Mouse (Mus musculus) embryonic facial prominence, embryonic 13.5 days (tissue): ENCODE results near the gene Spop. TPM values are rescaled to one million over a fixed set of nuclear protein-coding genes. Genes with fewer than 3 reads are reported as not detected.
A peak's percentile ranks its signal among the peaks of the same experiment; 100 is the strongest.

Experiments used
- ATAC-seq: fragments of 200-750 bp; cut with Nextera tagmentation; 2 replicates; pipeline ENCODE4 v1.8.0; 2017; ENCODE audit warnings: low read depth; ENCODE audit not compliant: insufficient number of reproducible peaks, insufficient read depth, low FRiP score, low TSS enrichment
- H3K27ac ChIP-seq: fragments of 300-500 bp; sonication (generic); 2 replicates; pipeline ENCODE4 v1.5.1; 2015; ENCODE audit warnings: moderate library complexity, mild to moderate bottlenecking, inconsistent platforms
- H3K27me3 ChIP-seq: fragments of 300-500 bp; sonication (generic); 2 replicates; pipeline ENCODE4 v1.6.1; 2015; ENCODE audit warnings: mild to moderate bottlenecking, inconsistent platforms
- H3K36me3 ChIP-seq: fragments of 300-500 bp; sonication (generic); 2 replicates; pipeline ENCODE4 v1.6.1; 2015; ENCODE audit warnings: mild to moderate bottlenecking, inconsistent platforms
- H3K4me1 ChIP-seq: fragments of 300-500 bp; sonication (generic); 2 replicates; pipeline ENCODE4 v1.6.1; 2015; ENCODE audit warnings: inconsistent platforms
- H3K4me2 ChIP-seq: fragments of 300-500 bp; sonication (generic); 2 replicates; pipeline ENCODE4 v1.6.1; 2015; ENCODE audit warnings: moderate library complexity, mild to moderate bottlenecking, inconsistent platforms
- H3K4me3 ChIP-seq: fragments of 300-500 bp; sonication (generic); 2 replicates; pipeline ENCODE4 v1.5.1; 2015; ENCODE audit warnings: mild to moderate bottlenecking, inconsistent platforms
- H3K9ac ChIP-seq: fragments of 300-500 bp; sonication (generic); 2 replicates; pipeline ENCODE4 v1.6.1; 2015; ENCODE audit warnings: mild to moderate bottlenecking, inconsistent platforms
- H3K9me3 ChIP-seq: fragments of 300-500 bp; sonication (generic); 2 replicates; pipeline ENCODE4 v1.6.1; 2016; ENCODE audit warnings: inconsistent platforms
- WGBS: fragments of 180-500 bp; shearing (Covaris S2); methylation state at CpG from one replicate; pipeline ENCODE4 v1.1.7; 2015; ENCODE audit warnings: mixed read lengths; 5-methylcytosine and 5-hydroxymethylcytosine counted together
- polyA plus RNA-seq: library from polyadenylated mRNA; unstranded; fragments of >200 nt; fragmentation: Nextera tagmentation; extraction: Ambion mirVana; gene quantifications from 2 replicates; pipeline ENCODE4 v1.2.1, GENCODE M21; 2015

The Spop gene
- polyA plus RNA-seq, 1 experiment from 2014 or later: 147 TPM

- WGBS: 76% methylated on average over 3 of the region's 3 CpGs
- Histone ChIP-seq H3K9me3 (no peaks in the 10 kb centered on the region), H3K4me3 (no peak overlapping the region), H3K4me1 (peaks cover 7% of the 10 kb centered on the region), H3K27ac (no peak overlapping the region), H3K27me3 (0 out of 2 replicates have a peak, but pooled peaks cover 4% of the 10 kb centered on the region), H3K36me3 (no peaks in the 10 kb centered on the region), H3K4me2 (no peak overlapping the region), H3K9ac (no peak overlapping the region)
- ATAC-seq: no peak
These were observed 114.4 kb downstream of the Spop start for GRCm38 (mm10) chr11:95528231-95528630.

- 73% methylated on average over 13 of the region's 13 CpGs for WGBS
- no peak overlapping the region for H3K4me3 ChIP-seq
- 0 out of 2 replicates have a peak, but pooled peaks cover 9% of the 10 kb centered on the region for H3K4me1 ChIP-seq
- no peaks in the 10 kb centered on the region for H3K9me3 ChIP-seq
- no peak for ATAC-seq
- H3K27ac ChIP-seq: no peak overlapping the region
- H3K27me3 ChIP-seq: 0 out of 2 replicates have a peak, but pooled peaks cover 4% of the 10 kb centered on the region
- H3K9ac ChIP-seq: no peak overlapping the region
- no peak overlapping the region for H3K4me2 ChIP-seq
- no peaks in the 10 kb centered on the region for H3K36me3 ChIP-seq
These were observed 118.6 kb downstream of the Spop start for GRCm38 (mm10) chr11:95532353-95533072.

DNA sequence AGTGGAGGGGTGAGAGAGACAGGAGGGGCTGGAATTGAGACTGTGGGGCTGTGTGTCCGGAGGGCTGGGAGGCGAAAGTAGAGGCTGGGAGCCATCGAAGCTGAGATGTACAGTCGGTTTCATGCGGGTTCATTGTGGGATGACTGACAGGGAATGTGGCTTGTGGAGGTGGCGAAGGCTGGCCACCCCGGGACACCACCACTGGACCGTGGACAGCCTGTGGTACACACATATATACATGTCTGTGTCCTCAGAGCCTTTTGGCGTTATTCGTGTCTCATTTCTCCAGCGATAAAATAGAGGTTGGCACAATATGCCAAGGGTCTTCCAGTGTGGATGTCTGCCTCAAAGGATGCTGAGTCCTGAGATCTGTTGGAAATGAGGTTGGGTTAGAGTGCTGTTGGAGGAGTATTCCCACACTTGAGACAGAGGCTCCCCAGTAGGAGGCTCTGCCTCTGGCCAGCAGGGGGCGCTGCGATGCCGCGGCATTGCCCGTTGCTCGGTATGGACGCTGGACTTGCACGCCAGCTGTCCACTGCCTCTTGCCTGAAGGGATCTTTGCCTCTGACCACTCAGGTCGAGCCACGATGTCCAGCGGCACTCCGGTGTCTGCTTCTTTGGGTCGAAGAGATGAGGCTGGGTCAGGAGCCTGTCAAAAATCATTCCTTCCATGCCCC, 119.7 kb downstream of the Spop start:
- Histone ChIP-seq H3K27me3 (0 out of 2 replicates have a peak, but pooled peaks cover 4% of the 10 kb centered on the region), H3K4me1 (peaks cover 18% of the 10 kb centered on the region), H3K27ac (no peak overlapping the region), H3K4me3 (peak overlapping the region; percentile 19), H3K9ac (peak overlapping the region; percentile 51; the same call in 1 of the 2 replicates), H3K9me3 (no peaks in the 10 kb centered on the region), H3K4me2 (peak overlapping the region; percentile 55), H3K36me3 (no peaks in the 10 kb centered on the region)
- ATAC-seq: peak; percentile 72; the same call in 1 of the 2 replicates
- 23% methylated on average over 24 of the region's 24 CpGs for WGBS

DNA sequence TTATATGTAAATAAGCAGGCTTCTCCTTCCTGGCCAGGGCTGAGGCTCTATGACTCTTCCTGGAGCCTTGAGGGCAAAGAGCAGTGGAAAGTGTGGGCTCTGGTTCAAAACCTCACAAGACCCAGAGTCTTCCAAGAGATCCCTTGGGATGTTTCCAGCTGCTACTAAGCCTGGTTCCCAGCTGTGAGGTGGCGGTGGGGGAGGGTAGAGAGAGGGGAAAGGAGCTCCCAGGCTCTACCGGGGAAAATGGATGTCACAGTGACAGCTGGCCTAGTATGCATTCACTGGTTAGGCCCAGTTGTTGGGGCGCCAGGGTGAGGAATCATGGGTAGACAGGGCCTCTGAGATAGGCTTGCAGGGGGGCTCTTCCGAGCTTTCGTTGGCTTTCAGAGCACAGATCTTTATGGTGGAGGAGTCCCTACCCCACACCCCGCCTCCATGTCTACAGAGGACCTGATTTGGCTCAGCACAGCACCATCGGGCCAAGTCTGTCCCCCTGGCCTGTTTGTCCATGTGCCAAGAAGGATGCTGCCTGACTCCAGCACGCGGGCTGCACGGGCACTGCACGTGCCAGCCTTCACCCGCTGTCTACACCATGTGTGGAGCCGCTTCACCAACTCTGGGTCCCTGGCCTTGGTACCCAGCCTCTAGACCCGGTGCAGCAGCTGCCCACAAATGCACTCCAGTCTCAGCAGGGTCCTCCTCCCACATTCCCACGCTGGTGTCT, 124.7 kb downstream of the Spop start:
- peaks cover 49% of the 10 kb centered on the region for H3K4me1 ChIP-seq

DNA sequence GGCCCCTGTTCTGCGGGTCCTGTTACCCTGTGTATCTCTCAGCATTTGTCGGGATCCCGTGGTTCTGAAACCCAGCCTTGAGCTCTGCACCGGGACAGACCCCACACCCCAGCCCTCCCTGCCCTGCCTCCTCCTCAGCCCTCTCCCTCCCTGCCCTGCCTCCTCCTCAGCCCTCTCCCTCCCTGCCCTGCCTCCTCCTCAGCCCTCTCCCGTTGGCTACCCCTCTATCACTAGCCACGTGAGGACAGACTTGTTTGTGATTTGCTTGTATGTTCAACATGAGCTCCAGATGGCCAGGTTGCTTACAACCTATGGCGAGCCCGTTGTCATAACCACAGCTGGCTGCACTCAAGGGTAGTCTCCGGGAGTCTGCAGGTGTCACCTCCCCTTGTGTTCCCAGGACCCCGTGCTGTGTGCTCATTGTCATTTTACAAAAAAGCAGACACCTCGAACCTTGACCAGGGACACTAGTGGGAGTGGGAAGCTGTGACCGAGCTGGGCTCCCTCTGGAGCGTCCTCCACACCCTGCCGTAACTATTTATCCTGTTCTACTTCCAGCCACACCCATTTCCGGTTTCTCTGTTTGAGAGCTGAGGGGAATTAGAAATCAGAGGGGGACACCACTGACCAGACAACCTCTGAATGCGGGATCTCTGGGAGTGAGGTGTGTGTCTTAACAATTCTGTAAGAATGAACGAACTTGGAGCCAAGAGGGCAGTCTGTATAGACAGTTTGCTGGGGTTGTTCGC, 126.9 kb downstream of the Spop start:
- 27% methylated on average over 18 of the region's 18 CpGs for WGBS
- H3K4me1 ChIP-seq: peaks cover 48% of the 10 kb centered on the region
- no peak overlapping the region for H3K4me2 ChIP-seq
- no peaks in the 10 kb centered on the region for H3K36me3 ChIP-seq
- ATAC-seq: no peak
- H3K9ac ChIP-seq: no peak overlapping the region
- no peaks in the 10 kb centered on the region for H3K27me3 ChIP-seq
- no peak overlapping the region for H3K27ac ChIP-seq
- no peak overlapping the region for H3K4me3 ChIP-seq
- no peaks in the 10 kb centered on the region for H3K9me3 ChIP-seq

More for the DNA sequence above, 124.7 kb downstream of the Spop start:
- Histone ChIP-seq H3K36me3 (no peaks in the 10 kb centered on the region), H3K27ac (peak overlapping the region; percentile 34; the same call in 1 of the 2 replicates), H3K9me3 (no peaks in the 10 kb centered on the region), H3K4me3 (no peak overlapping the region), H3K4me2 (no peak overlapping the region), H3K9ac (no peak overlapping the region), H3K27me3 (no peaks in the 10 kb centered on the region)
- ATAC-seq: no peak
- WGBS: 65% methylated on average over 15 of the region's 15 CpGs

Other genes with a start within 250 kb of the Spop start
- not detected in 2 replicates for gene Tac4, start 152.6 kb upstream of the Spop start, polyA plus RNA-seq
- gene Kat7, start 103.8 kb upstream of the Spop start, polyA plus RNA-seq: 67.0 and 67.2 TPM in 2 replicates
- 13.3 and 17.4 TPM in 2 replicates for gene Fam117a, start 77.1 kb upstream of the Spop start, polyA plus RNA-seq
- gene Slc35b1, start 29.4 kb upstream of the Spop start, polyA plus RNA-seq: 120 and 133 TPM in 2 replicates
- gene Nxph3, start 100.5 kb downstream of the Spop start, polyA plus RNA-seq: 1.6 and 2.2 TPM in 2 replicates
- 25.4 and 27.2 TPM in 2 replicates for gene Ngfr, start 173.7 kb downstream of the Spop start, polyA plus RNA-seq